Mouse (Mus musculus) heart, postnatal 0 days (tissue): ENCODE results near the gene Fgfr2. TPM values are rescaled to one million over a fixed set of nuclear protein-coding genes. Genes with fewer than 3 reads are reported as not detected.

Experiments
- ATAC-seq: fragments of 200-750 bp; cut with Nextera tagmentation; 2 replicates; pipeline ENCODE4 v1.8.0; 2017; ENCODE audit warnings: low read depth, moderate number of reproducible peaks, moderate library complexity; ENCODE audit not compliant: insufficient read depth
- DNase-seq: peaks from one replicate; pipeline ENCODE4 v3.0.0-alpha.2; 2016; ENCODE audit warnings: low spot score
- H3K27ac ChIP-seq: fragments of 300-500 bp; sonication (generic); 2 replicates; pipeline ENCODE4 v1.5.1; 2014; ENCODE audit warnings: low read depth, mild to moderate bottlenecking
- H3K27me3 ChIP-seq: fragments of 300-500 bp; sonication (generic); 2 replicates; pipeline ENCODE4 v1.6.1; 2014; ENCODE audit warnings: low read length, mixed read lengths; ENCODE audit not compliant: control insufficient read depth, insufficient read depth
- H3K36me3 ChIP-seq: fragments of 300-500 bp; sonication (generic); replicated peaks from 2 replicates; pipeline ENCODE4 v1.6.1; 2014; ENCODE audit warnings: low read length, mixed read lengths; ENCODE audit not compliant: control insufficient read depth, insufficient read depth
- H3K4me1 ChIP-seq: fragments of 300-500 bp; sonication (generic); 2 replicates; pipeline ENCODE4 v1.6.1; 2014; ENCODE audit warnings: antibody characterized with exemption; ENCODE audit not compliant: control insufficient read depth, insufficient read depth
- H3K4me2 ChIP-seq: fragments of 300-500 bp; sonication (generic); 2 replicates; pipeline ENCODE4 v1.6.1; 2014; ENCODE audit warnings: low read depth, mild to moderate bottlenecking, low read length, moderate library complexity
- H3K4me3 ChIP-seq: fragments of 300-500 bp; sonication (generic); 2 replicates; pipeline ENCODE4 v1.5.1; 2014; ENCODE audit warnings: low read depth, low read length
- H3K9ac ChIP-seq: fragments of 300-500 bp; sonication (generic); replicated peaks from 2 replicates; pipeline ENCODE4 v1.6.1; 2014; ENCODE audit warnings: low read depth, low read length, mixed read lengths
- H3K9me3 ChIP-seq: fragments of 300-500 bp; sonication (generic); replicated peaks from 2 replicates; pipeline ENCODE4 v1.6.1; 2016; ENCODE audit warnings: low read length; ENCODE audit not compliant: control insufficient read depth
- CTCF ChIP-seq: IDR thresholded peaks from 2 replicates; pipeline ENCODE4 v1.5.1; 2016; ENCODE audit warnings: antibody characterized with exemption, control low read depth, low read depth
- EP300 ChIP-seq: IDR thresholded peaks from 2 replicates; pipeline ENCODE4 v1.6.1; 2016; ENCODE audit warnings: antibody characterized with exemption, low read depth
- WGBS: fragments of 180-500 bp; shearing (Covaris S2); extraction: QIAGEN DNeasy Blood & Tissue Kit; methylation state at CpG from one replicate; pipeline ENCODE4 v1.1.7; 2014; 5-methylcytosine and 5-hydroxymethylcytosine counted together
- polyA plus RNA-seq: library from polyadenylated mRNA; unstranded; fragments of >200 nt; fragmentation: Nextera tagmentation; extraction: Ambion mirVana; gene quantifications from 2 replicates; pipeline ENCODE4 v1.2.1, GENCODE M21; 2015
- total RNA-seq: library from RNA; depleted of rRNA; stranded (reverse); fragments of >200 nt; gene quantifications from 2 replicates; pipeline ENCODE4 v1.2.3, GENCODE M21; 2014; ENCODE audit warnings: low replicate concordance

The Fgfr2 gene
- total and polyA plus RNA-seq, 2 experiments from 2014 or later, result 3.8 to 11.5 TPM

DNA sequence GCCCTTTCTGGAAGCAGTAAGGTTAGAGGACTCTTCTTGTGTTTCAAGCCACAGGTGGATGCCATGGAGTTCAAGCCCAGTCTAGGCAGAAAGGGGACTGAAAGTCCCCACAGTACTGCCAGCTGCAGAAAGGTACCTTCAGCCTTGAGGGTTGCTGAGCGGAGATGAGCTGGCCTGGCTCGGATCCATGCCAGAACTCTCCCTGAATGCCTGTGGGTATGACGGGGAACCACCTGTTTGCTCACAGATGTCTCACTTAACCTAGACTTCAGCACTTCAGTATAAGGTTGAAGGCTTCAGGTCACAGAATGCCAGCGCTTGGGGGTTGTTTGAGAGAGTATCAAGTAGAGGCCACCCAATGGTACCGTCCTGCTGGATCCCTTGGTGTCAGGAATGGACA lies 2143.0 kb downstream of the Fgfr2 start:
- TF ChIP-seq EP300, result no peak
- TF ChIP-seq CTCF, result no peak
- no peak overlapping the region for H3K27ac ChIP-seq
- no peak overlapping the region for H3K9ac ChIP-seq
- peaks cover 26% of the 10 kb centered on the region for H3K4me1 ChIP-seq
- no peak overlapping the region for H3K4me2 ChIP-seq
- WGBS, result 80% methylated on average over 5 of the region's 5 CpGs
- no peaks in the 10 kb centered on the region for H3K27me3 ChIP-seq
- ATAC-seq, result no peak
- peaks cover 7% of the 10 kb centered on the region for H3K36me3 ChIP-seq
- H3K9me3 ChIP-seq, result no peaks in the 10 kb centered on the region
- no peak for DNase-seq
- H3K4me3 ChIP-seq, result no peak overlapping the region

DNA sequence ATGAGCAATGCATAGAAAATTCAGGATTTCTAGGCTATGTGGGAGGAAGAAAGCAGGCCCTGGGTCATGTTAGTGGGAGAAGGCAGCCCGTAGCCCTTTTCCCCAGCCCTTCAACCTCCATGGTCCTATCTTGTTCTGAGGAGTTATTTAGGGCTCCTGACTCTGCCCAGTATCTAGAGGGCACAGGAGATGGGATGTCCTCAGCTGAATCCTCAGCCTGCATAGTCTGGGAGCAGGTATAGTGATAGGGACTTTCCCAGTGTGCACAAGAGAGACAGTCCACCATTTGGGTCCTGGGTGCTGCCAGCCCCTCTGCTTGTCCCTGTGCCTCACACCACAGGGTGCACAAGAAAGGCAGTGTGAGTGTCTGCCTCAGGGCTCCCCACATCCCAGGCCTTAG lies 2144.6 kb downstream of the Fgfr2 start:
- Histone ChIP-seq H3K9me3 (no peaks in the 10 kb centered on the region), H3K9ac (no peak overlapping the region), H3K27me3 (no peaks in the 10 kb centered on the region), H3K27ac (peak overlapping the region; percentile 80), H3K4me1 (peaks cover 26% of the 10 kb centered on the region), H3K36me3 (peaks cover 12% of the 10 kb centered on the region), H3K4me2 (no peak overlapping the region), H3K4me3 (no peak overlapping the region)
- no peak for ATAC-seq
- WGBS, result 53% methylated on average over 1 of the region's 1 CpGs
- peak; percentile 23 for DNase-seq
- TF ChIP-seq CTCF (no peak), EP300 (no peak)

DNA sequence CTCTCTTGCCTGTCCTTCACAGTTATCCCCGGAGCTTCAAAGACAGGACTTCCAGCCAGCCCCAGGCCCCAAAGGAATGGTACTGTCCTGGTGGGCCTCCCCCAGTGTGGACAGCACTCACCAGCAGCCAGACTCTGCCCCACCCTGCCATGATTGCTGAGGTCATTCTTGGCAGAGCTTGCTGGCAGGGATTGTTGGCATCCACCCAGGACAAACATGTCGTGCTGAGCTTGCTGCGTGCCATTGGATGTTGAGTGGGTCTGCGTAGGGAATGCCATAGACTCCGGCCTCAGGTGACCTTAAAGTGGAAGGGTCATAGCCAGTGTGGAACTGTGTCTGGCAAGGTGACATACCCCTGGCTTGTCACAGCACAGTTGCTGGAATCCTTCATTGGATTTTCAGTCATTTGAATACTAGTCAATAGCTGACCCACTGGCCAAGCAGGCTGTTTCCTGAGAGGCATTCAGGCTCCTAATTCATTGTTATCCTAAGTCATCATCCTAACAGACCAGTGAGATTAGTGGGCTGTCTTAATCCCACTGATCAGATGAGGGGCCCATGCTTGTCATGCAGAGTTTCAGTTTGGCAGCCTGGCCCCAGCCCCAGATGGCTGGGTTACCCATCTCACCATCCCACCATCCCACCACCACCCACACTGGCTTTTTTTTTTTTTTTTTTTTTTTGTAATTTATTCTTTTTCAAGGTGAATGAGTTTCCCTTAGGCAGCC lies 2145.2 kb downstream of the Fgfr2 start:
- peaks cover 26% of the 10 kb centered on the region for H3K4me1 ChIP-seq
- DNase-seq (peak; percentile 92), ATAC-seq (peak; percentile 95)
- H3K9ac ChIP-seq, result no peak overlapping the region
- H3K4me3 ChIP-seq, result no peak overlapping the region
- no peaks in the 10 kb centered on the region for H3K9me3 ChIP-seq
- TF ChIP-seq CTCF (no peak), EP300 (peak; percentile 97)
- H3K27ac ChIP-seq, result peak overlapping the region; percentile 85
- 7% methylated on average over 5 of the region's 5 CpGs for WGBS
- H3K27me3 ChIP-seq, result no peaks in the 10 kb centered on the region
- no peak overlapping the region for H3K4me2 ChIP-seq
- H3K36me3 ChIP-seq, result peaks cover 14% of the 10 kb centered on the region

DNA sequence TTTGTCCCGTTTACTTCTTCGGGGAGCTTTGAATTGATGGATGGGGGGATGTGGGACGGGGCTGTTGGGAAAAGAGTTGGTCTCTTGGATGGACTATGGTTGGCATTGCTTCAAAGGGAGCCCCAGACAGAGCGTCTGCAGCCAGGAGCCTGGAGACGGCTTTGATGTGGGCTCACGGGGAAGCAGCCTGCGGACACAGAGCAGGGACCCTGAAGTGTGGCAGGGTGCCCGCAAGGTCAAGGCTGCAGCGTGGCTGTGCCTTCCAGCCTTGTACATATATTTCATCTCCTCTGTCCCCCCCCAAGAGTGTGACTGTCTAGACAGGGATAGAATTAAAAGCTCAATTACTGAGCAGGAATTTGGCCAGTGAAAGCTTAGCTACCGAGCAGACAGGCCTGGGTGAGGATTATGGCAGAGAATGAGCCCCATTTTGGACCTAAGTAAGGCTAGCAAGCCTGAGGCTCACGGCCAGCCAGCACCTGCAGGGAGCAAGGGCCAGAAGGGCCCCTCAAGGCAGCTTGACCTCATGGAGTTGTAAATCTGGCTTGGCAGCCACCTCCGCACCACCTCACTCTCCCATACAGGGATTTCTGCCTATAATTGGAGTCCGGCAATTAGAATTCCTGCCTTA lies 2146.7 kb downstream of the Fgfr2 start:
- Histone ChIP-seq H3K27me3 (no peaks in the 10 kb centered on the region), H3K36me3 (peaks cover 14% of the 10 kb centered on the region), H3K4me1 (peaks cover 26% of the 10 kb centered on the region), H3K9me3 (no peaks in the 10 kb centered on the region), H3K9ac (no peak overlapping the region), H3K4me3 (no peak overlapping the region), H3K27ac (no peak overlapping the region; the same call in 1 of the 2 replicates), H3K4me2 (no peak overlapping the region)
- TF ChIP-seq EP300 (no peak), CTCF (no peak)
- DNase-seq (no peak), ATAC-seq (no peak)
- WGBS, result 62% methylated on average over 13 of the region's 13 CpGs

DNA sequence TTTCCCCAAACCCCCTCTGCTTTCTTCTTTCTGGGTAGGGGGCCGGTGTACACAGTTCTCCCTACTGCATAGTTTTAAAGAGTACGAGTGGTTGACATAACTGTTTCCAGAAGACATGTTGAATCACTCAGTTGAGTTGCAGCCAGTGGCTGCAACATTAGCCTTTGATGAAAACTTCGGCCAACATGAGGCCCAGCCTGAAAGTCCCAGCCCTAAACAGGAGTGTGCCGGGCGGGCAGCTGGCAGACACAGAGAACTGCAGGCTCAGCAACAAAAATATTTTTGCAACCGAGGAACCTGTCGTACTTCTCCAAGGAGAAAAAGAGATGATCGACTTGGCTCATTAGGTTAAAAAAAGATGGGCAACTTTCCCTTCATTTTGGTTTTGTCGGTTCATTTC lies 2150.4 kb downstream of the Fgfr2 start:
- no peaks in the 10 kb centered on the region for H3K27me3 ChIP-seq
- TF ChIP-seq EP300 (no peak), CTCF (no peak)
- peaks cover 17% of the 10 kb centered on the region for H3K36me3 ChIP-seq
- peaks cover 23% of the 10 kb centered on the region for H3K4me1 ChIP-seq
- DNase-seq (no peak), ATAC-seq (no peak)
- WGBS, result 78% methylated on average over 9 of the region's 9 CpGs
- H3K9ac ChIP-seq, result no peak overlapping the region
- no peaks in the 10 kb centered on the region for H3K9me3 ChIP-seq
- no peak overlapping the region for H3K4me3 ChIP-seq
- no peak overlapping the region for H3K27ac ChIP-seq
- no peak overlapping the region for H3K4me2 ChIP-seq
